Mouse (Mus musculus) cerebellum, postnatal 25 days (tissue): ENCODE data around the gene Dpf1.

Experiments
- DNase-seq, 2 experiments: peaks; one replicate each; pipeline ENCODE4 v3.0.0; 2021; ENCODE audit warnings: mixed read lengths in 2 of 2

Gene Dpf1

DNA sequence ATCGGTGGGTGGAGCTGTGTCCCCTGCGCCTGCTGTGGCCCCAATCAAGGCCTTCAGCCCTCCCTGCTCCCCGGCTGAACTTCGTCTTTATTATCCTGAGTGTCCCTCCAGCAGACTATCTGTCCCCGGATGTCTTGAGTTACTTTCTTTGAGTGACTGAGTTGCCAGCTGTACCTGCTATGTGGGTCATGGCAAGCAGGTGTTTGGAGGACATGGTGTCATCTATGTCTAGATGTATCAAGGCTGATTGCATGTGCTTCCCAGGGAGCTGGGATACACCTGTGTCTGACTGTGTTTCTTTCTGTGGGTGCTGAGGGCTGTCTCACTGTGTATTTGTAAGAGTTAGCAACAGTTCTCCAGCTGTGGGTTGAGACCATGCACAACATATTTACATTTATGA lies 6.0 kb downstream of the Dpf1 start:
- DNase-seq: no peak

DNA sequence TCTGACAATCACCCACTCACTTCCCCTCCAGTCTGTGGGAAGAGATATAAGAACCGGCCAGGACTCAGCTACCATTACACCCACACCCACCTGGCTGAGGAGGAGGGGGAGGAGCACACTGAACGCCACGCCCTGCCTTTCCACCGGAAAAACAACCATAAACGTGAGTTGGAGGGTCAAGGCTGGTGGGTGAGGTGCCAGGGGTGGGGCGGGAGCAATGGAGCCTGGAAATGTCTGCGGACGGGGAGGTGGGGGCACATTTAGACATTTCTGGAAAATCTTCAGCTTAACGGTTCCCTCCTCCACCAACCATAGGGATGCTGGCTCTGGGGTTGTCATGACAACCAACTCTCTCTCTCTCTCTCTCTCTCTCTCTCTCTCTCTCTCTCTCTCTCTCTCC lies 9.3 kb downstream of the Dpf1 start:
- no peak for DNase-seq

DNA sequence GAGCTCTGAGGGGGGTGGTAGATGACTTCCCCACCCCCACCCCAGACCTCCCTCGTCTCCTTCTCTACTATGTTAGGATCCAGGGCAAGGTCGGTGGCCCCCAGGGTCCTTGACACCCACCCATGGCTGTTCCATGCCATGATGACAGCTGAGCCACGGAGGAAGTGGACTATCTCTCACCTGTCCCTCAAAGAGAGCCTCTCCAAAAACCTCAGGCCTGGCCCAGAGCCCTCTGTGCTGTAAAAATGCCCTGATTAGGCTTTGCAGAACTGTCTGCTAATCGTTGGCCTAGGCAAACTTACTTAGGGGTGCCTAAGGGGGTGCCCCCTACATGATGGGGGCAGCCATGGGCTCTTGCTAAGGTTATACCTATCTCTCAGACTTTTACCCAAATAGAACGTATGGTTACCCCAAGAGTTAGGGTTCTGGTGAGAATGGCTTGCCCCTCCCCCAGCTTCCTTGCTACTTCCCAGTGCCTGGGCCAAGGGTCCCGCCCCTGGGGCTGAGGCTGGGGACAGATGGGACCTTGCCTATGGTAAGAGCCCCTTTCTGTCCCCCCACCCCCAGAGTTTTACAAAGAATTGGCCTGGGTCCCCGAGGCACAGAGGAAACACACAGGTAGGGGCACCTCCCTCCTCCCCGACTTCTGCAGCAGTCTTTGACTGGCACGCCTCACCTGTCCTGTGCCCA lies 10.0 kb downstream of the Dpf1 start:
- peak in 1 of 2 experiments; percentile 23 for DNase-seq

DNA sequence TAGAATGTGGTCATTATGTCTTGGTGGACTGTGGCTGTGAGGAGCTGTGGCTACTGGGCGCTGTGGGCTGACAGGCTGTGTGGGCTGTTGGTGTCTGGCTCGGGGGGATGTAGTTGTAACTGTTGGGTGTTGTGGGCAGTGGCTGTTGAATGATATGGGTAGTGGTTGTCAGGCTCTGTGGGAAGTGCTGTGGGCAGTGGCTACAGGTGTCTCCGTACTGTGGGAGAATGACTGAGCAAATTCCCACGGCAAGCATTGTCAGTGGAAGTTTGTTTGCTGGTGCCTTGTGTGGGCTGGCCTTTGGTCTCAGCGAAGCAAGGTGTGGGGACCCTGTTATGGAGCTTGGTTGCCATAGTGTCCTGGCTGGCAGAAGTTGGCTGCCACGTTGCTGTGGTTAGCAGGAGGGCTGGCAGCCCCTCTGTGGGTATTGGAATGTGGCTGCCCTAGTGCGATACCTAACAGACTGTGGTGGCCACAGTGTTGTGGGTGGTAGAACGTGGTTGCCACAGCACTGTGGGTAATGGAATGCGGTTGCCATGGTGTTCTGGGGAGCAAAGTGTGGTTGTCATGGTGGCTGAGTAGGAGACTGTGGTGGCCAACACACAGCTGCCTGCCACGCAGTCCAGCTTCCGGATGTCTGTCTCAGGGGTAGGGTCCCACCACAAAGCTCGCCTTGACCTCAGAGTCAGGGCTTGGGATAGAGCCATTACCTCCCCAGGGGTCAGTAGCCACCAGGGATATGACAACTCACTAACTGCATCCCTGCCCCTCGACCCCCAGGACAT lies 11.3 kb downstream of the Dpf1 start:
- no peak for DNase-seq

DNA sequence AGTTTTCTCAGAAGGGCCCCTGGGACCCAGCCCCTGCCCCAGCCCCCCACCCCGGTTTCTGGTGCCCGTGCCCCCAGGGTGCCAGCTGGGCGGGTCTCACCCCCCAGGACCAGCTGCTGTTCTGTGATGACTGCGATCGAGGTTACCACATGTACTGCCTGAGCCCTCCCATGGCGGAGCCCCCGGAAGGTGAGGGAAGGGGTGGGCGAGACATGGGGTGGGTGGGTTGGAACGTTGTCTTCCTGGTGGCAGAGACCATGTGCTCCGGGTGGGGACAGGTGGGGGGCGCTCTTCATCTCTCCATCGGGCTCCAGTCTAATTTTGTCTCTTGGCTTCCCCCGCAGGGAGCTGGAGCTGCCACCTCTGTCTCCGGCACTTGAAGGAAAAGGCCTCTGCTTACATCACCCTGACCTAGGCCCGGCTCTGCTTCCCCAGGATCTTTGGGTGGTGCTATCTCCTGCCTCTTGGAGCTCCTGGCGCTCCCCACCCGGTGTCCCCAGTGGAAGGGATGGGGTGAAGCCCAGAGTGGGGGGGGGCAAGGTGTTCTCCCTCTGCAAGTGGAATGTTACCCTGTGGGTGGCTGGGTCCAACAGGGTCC lies 12.5 kb downstream of the Dpf1 start:
- peak in 1 of 2 experiments; percentile 45 for DNase-seq

DNA sequence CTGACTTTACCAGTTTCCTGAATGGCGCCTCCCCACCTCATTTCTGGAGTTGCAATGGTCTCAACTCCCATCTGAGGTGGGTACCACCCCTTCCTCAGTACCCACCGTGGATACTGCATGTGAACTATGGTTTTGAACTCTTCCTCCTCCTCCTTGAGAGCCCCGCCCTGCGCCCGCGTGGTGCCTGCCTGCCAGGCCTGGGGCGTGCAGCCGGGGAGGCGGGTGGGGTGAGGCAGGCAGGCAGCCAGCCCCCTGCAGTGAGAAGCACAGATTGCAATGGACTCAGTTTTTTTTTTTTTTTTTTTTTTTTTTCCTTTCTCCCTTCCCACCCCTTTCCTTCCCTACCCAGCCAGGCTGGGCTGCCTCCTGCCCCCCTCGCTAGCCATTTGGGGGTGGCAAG lies 13.2 kb downstream of the Dpf1 start:
- peak; percentile 78 to 86 for DNase-seq

DNA sequence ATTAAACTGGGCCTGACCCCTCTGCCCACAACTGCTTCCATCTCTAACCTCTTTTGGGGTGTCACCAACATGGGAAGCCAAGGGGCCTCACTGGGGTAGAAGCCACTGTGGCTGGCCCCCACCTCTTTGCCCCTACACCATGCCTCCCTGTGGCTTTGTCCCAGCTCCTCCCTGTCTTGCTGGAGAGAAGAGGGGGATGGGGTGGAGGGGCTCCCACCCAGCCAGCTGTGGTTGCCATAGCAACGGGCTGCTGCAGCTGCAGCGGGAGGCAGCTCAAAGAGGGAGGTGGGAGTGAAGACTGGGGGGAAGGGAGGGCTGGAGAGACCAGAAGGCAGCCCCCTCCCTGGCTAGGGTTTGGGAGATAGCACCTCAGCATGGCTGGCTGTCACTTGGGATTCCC lies 13.8 kb downstream of the Dpf1 start:
- peak in 1 of 2 experiments; percentile 33 for DNase-seq

DNA sequence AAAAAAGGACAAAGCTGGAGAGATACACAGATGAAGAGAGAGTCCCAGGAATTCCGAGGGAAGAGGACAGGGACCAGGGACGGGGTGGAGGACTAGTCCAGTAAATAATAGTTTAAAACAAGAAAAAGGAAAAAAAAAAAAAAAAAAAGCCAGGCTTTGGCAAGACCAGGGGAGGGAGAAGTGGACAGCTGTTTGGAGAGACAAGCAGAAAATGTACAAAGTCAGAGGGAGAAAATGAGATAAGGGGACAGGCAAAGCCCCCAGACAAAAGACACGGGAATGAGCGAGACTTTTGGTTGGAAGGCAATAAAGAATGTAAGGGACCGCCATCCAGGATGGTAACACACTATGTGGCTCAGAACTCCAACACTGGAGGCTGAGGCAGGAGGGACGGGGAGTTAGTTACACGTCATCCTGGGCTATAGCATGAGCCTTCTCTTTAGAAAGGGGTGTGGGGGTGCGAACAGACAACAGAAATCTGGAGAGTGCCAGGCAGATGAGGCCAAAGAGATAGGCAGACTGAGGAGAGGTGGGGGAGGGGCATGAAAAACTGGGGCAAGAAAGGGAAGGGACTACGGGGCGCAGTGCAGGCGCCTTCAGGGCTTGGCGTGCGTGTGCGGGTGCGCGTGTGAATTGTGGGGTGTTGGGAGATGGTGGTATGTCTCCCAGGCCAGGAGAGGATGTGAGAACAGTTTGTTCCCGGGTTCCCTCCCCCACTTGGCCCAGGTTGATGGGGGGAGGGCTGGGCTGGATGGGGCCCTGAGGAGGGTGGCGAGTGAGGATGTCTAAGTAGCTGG lies 14.6 kb downstream of the Dpf1 start:
- peak in 1 of 2 experiments; percentile 60 for DNase-seq

DNA sequence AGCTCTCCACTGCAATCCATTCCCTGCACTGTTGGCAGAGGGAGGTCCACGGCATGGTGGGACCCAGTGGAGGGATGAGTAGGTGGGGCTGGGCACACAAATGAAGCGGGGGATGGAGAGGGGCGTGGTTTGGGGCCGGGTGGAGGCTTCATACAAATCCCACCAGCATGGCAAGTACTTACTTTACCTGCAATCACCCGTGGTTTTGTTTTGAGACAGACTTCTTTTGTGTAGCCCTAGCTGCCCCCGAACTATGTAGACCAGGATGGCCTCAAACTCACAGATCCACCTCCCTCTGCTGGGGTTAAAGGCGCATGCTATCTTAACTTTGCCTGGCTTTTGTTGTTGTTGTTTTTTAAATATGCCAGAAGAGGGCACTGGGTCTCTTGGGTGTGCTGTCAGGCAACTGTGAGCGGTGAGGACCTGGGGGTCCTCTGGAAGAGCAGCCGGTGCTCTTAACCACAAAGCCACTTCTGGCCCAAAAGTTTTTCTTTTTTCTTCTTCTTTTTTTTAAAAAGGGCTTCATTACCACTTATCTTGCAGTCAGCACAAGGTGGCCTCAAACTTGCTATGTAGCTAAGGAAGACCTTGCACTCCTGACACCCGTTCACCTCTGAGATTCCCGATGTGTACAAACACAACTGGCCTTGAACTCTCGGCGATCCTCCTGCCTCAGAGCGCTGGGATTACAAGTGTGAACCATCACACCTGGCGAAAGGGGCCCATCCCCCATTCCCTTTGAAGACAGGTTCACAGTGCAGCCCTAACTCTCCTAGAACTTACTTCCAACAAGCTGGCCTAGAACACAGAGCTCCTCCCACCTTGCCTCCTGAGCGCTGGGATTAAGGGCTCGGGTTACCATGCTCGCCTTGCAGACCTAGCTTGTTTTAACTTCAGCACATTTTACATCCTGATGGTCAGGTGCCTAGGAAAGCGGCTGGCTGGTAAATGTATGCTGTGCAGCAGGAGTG lies 15.9 kb downstream of the Dpf1 start:
- DNase-seq: no peak

DNA sequence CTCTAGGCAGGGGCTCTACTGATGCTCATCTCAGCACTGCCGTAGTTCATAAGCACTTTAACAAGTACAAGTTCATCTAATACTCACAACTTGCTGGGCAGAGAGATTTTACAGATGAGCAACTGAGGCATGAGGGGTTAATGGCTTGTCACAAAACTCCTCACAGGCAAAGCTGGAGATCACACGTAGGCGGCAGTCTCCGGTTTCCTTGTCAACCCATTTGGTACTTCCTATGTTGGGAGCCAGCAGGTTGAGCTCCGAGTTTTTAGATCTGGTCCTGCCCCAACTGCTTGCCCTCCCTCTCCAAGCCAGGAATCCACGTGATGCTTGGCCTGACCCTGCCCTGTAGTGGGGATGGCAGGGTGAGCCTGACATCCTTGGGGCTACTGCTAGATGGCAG lies 23.3 kb downstream of the Dpf1 start:
- no peak for DNase-seq

DNA sequence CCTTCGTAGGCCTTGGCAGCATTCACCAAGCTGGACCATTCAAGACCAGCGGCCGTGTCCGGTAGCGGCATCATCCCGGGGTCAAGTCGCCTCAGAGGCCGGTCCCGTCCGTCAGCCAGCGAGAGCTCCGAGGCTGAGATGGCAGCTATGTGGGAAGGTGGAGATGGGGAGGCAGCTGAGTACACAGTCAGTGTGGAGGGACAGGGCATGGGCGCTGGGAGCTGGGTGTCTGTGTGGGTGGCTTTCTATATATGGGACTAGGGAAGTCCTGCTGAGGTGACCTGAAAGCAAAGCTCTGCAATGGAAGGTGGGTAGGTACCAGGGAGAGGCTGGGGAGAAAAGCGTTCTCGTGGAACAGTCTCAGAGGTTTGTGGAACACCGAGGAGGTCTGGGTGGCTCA lies 25.2 kb downstream of the Dpf1 start:
- no peak for DNase-seq

DNA sequence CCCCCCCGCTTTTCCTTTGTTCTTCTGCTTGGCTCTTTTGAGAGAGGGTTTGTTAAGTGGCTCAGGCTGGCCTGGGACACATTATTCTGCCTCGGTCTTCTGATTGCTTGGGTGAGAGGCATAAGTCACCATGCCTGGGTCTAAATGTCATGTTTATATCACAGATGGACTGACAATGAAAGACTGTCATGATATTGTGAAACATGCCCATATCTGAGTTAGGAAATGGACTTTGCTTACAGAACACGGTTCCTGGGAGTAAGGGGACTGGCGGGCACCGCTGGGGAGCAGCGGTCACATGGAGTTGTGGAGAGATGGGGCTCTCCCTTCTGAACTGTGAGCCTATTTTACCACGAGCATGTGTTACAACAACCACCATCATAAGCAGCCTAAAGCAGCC lies 30.4 kb downstream of the Dpf1 start:
- no peak for DNase-seq

DNA sequence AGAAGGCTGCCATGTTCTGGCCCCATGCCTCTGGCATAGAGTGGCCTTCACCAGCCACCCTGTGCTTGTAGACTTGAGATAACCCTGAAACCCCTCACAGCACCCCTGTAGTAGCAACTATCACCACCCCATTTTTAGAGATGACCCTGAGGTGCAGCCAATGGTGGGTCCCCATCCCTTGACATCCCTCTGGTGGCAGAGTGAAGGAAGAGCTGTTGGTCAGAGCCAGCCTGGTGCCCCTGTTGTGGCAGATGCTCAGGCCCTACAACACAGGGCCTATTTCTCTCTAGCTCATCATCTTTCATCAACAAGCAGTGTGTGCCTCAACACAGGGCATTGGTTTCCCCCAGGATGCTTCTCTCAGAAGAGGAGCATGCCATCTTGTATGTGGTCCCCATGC lies 31.5 kb downstream of the Dpf1 start:
- no peak for DNase-seq

DNA sequence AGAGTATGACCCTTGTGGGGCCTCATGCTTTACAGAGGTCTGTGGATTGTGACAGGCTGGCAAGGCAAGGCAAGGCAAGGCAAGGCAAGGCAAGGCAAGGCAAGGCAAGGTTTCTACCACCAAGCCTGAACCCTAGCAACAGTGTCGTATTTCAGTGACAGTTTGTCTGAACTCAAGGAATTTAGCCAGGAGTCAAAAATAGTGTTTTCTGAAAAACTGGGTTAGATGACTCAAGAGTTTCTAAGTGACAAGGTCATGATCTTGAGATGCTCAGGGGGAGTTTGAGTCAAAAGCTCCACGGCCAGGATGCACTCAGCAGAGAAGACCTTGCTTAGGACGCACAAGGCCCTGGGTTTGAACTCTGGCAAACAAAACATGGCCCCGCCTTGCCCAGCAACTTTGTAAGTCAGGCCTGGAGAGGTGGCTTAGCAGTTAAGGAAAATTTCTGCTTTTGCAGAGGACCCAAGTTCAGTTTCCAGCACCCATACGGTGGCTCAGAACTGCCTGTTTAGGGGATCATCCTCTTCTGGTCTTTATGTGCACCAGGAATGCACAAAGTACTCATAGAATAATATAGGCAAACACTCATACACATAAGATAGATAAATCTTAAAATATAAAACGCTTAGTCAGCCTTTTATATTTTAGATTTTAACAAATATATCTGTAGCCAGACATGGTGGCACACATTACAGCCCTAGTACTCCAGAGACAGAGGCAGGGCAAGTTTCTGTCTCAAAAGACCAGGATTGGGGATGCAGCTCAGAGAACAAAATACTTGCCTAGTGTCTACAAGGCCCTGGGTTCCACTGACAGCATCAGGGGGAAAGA lies 32.3 kb downstream of the Dpf1 start:
- no peak for DNase-seq

DNA sequence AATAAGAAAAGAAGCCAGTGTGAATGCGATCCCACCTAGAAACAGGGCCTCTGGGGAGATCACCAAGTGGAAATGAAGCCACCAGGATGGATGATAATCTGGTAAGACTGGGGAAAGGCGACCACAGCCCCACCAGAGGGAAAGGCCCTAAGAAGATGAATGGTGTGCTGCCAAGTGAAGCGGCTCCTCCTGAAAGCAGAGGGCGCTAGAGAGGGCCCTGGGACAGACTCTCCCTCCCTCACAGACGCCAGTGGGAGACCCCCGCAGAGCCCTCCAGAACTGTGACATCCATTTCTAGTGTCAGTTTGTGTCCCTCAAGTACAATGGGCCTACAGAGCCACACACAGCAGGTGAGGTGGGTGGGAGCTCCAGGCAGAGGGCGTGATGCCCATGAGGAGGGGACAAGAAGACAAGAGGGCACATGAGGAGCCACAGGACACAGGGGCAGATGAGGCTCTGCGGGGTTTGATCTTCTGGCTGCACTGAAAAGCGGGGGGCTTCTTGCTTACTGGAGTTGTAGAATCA lies 33.1 kb downstream of the Dpf1 start:
- DNase-seq: no peak

DNA sequence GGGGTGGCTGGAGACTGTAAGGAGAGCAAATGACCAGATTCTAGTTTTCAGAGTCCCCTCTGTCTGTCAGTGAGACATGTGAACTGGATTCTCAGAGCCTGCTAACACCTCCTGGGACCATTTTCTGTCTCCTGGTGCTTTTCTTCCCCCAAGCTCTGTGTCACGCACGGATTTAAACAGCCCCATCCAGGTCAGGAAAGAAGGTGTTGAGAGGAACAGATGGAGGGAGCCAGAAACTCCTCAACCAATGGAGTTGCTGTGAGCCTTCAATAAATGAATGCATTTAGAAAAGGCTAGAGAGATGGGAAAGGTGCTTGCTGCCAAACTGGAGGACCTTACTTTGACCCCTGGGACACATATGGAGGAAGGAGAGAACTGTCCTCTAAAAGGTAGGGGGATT lies 34.0 kb downstream of the Dpf1 start:
- DNase-seq: no peak

DNA sequence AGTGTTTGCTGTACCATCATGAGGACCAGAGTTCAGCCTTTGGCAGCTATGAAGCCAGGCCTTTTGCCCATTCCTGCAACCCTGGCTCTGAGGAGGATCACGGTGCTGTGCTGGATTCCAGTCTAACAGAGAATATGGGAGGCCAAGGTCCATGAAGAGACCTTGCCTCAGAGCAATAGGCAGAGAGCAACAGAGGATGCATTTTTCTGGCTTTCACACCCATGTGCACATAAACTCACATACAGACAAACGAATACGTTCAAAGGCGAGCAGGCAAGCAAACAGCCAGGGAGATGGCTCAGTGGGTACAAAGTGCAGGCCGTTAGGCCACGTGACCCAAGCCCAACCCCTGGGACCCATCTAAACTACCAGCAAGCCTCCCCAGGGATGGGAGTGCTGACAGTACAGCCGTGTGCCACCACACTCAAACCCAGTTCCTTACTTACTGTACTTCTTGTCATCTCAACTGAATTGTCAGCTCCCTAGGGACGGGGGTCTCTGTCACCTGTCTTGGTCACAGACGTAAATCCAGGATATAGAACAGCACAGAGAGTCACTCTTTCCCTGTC lies 34.7 kb downstream of the Dpf1 start:
- DNase-seq: no peak

DNA sequence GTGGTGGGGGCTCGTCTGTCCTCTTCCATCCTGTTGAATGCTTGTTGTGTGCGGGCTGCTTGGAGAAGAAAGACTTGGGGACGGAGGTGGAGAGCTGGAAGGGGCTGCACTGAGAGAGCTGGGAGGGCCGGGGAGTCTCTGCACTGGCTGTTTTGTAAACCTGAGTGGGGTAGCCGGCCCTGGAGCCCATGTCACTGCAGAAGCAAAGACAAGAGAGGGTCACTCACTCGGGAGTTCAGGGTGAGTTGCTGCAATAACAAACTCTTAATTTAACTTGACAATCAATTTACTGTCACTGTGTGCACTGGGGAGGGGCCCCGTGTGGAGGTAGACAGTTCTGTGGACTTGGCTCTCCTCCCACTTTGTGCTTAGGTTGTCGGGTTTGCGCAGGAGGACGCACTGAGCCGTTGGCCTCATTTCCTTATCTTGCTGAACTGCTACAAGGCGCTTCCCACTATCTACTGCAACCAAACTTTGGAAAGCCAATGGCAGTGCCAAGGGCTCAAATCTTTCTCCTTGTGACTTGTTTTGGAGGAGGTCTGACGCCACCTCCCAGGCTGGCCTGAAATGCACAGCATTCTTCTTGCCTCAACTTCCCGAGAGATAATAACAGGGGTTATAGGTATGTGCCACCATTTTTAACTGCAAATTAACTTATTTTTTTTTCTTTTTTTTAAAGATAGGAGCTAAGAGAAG lies 35.4 kb downstream of the Dpf1 start:
- DNase-seq: no peak

DNA sequence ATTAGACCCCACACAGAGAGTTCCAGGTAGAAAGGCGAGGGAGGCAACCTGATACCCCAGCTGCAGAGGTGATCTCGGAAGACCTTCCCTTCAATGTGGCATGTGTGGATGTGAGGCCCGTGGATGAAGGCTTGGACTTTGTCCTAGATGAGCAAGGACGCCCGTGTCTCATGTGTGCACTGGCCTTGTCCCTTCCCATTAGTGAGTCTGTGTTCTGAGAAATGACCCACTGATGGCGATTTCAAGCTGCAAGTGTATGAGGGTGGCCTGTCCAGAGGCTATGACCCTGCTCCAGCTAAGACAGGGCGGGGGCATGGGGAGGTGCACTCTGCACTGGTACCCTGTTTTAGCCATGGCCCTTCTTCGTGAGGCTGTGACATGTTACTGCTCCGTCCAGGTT lies 36.5 kb downstream of the Dpf1 start:
- DNase-seq: no peak

DNA sequence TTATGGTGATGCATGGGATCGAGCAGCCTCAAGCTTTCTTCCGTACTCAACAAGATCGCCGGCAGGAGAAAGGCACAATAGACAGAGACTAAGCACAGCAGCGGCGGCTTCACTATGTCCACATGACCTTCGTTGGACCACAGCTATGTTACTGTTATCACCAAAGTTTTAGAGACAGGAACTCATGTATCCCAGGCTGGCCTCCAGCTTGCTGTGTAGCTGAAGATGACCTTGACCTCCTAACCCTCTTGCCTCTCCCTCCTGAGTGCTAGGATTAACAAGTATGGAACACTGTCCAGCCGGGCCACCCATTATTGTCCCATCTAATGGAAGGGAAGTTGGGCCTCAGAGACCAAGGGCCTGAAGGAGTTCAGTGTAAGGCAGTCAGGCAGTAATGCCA lies 37.1 kb downstream of the Dpf1 start:
- no peak for DNase-seq
